Mouse (Mus musculus): ENCODE data around the gene Otud1. TPM values are rescaled to one million over a fixed set of nuclear protein-coding genes. Genes with fewer than 3 reads are reported as not detected.

The Otud1 gene
- total and polyA plus RNA-seq, 2 experiments from 2014 or later = 2.0 to 6.4 TPM

GRCm38 (mm10) chr2:19685489-19686147, 28.1 kb downstream of the Otud1 start:
- WGBS = 50% methylated on average over 14 of the region's 14 CpGs
- Histone ChIP-seq H3K4me3 (ENCODE audit: low read depth, low read length) (no peak overlapping the region), H3K36me3 (ENCODE audit: insufficient read depth, low read length) (no peaks in the 10 kb centered on the region), H3K4me2 (ENCODE audit: low read depth, low read length, poor library complexity, severe bottlenecking) (no peak overlapping the region), H3K27me3 (ENCODE audit: insufficient read depth, low read length) (no peaks in the 10 kb centered on the region), H3K9ac (replicated peaks; ENCODE audit: low read length, poor library complexity, severe bottlenecking) (no peak overlapping the region), H3K27ac (ENCODE audit: low read depth, low read length) (no peak overlapping the region), H3K9me3 (ENCODE audit: low read length) (no peaks in the 10 kb centered on the region), H3K4me1 (ENCODE audit: insufficient read depth, low read length) (no peaks in the 10 kb centered on the region)
- no peak for DNase-seq (ENCODE audit: low spot score)
- ATAC-seq (ENCODE audit: low FRiP score) = no peak
- TF ChIP-seq CTCF (IDR thresholded peaks at IDR 0.05) = no peak

- Histone ChIP-seq H3K36me3 (ENCODE audit: insufficient read depth, low read length) (no peaks in the 10 kb centered on the region), H3K4me2 (ENCODE audit: low read depth, low read length, poor library complexity, severe bottlenecking) (no peak overlapping the region), H3K27ac (ENCODE audit: low read depth, low read length) (no peak overlapping the region), H3K9me3 (ENCODE audit: low read length) (no peaks in the 10 kb centered on the region), H3K27me3 (ENCODE audit: insufficient read depth, low read length) (no peaks in the 10 kb centered on the region), H3K9ac (replicated peaks; ENCODE audit: low read length, poor library complexity, severe bottlenecking) (no peak overlapping the region), H3K4me1 (ENCODE audit: insufficient read depth, low read length) (no peaks in the 10 kb centered on the region), H3K4me3 (ENCODE audit: low read depth, low read length) (no peak overlapping the region)
- no peak for TF ChIP-seq CTCF (IDR thresholded peaks at IDR 0.05)
- no peak for DNase-seq (ENCODE audit: low spot score)
- 85% methylated on average over 14 of the region's 14 CpGs for WGBS
- no peak for ATAC-seq (ENCODE audit: low FRiP score)
Measured at GRCm38 (mm10) chr2:19690094-19690493, 32.5 kb downstream of the Otud1 start.

- DNase-seq (ENCODE audit: low spot score) = no peak
- no peak for ATAC-seq (ENCODE audit: low FRiP score)
- H3K36me3 ChIP-seq (ENCODE audit: insufficient read depth, low read length) = no peaks in the 10 kb centered on the region
- no peak overlapping the region for H3K9ac ChIP-seq (replicated peaks; ENCODE audit: low read length, poor library complexity, severe bottlenecking)
- no peaks in the 10 kb centered on the region for H3K27me3 ChIP-seq (ENCODE audit: insufficient read depth, low read length)
- 93% methylated on average over 4 of the region's 4 CpGs for whole genome bisulfite sequencing
- H3K9me3 ChIP-seq (ENCODE audit: low read length) = no peaks in the 10 kb centered on the region
- no peaks in the 10 kb centered on the region for H3K4me1 ChIP-seq (ENCODE audit: insufficient read depth, low read length)
- no peak overlapping the region for H3K4me2 ChIP-seq (ENCODE audit: low read depth, low read length, poor library complexity, severe bottlenecking)
- H3K27ac ChIP-seq (ENCODE audit: low read depth, low read length) = no peak overlapping the region
- TF ChIP-seq CTCF (IDR thresholded peaks at IDR 0.05) = no peak
- no peak overlapping the region for H3K4me3 ChIP-seq (ENCODE audit: low read depth, low read length)
Measured at GRCm38 (mm10) chr2:19699573-19700295, 42.2 kb downstream of the Otud1 start.

- no peaks in the 10 kb centered on the region for H3K27me3 ChIP-seq (ENCODE audit: insufficient read depth, low read length)
- no peaks in the 10 kb centered on the region for H3K36me3 ChIP-seq (ENCODE audit: insufficient read depth, low read length)
- ATAC-seq (ENCODE audit: low FRiP score) (no peak), DNase-seq (ENCODE audit: low spot score) (no peak)
- TF ChIP-seq CTCF (IDR thresholded peaks at IDR 0.05) = no peak
- H3K9me3 ChIP-seq (ENCODE audit: low read length) = no peaks in the 10 kb centered on the region
- H3K4me1 ChIP-seq (ENCODE audit: insufficient read depth, low read length) = no peaks in the 10 kb centered on the region
- H3K4me3 ChIP-seq (ENCODE audit: low read depth, low read length) = no peak overlapping the region
- no peak overlapping the region for H3K27ac ChIP-seq (ENCODE audit: low read depth, low read length)
- 92% methylated on average over 3 of the region's 3 CpGs for WGBS
- H3K4me2 ChIP-seq (ENCODE audit: low read depth, low read length, poor library complexity, severe bottlenecking) = no peak overlapping the region
- H3K9ac ChIP-seq (replicated peaks; ENCODE audit: low read length, poor library complexity, severe bottlenecking) = no peak overlapping the region
Measured at GRCm38 (mm10) chr2:19701386-19701785, 43.8 kb downstream of the Otud1 start.

GRCm38 (mm10) chr2:19703020-19703613, 45.6 kb downstream of the Otud1 start:
- Histone ChIP-seq H3K27ac (ENCODE audit: low read depth, low read length) (no peak overlapping the region), H3K9me3 (ENCODE audit: low read length) (no peaks in the 10 kb centered on the region), H3K27me3 (ENCODE audit: insufficient read depth, low read length) (no peaks in the 10 kb centered on the region), H3K4me3 (ENCODE audit: low read depth, low read length) (no peak overlapping the region), H3K4me1 (ENCODE audit: insufficient read depth, low read length) (no peaks in the 10 kb centered on the region), H3K4me2 (ENCODE audit: low read depth, low read length, poor library complexity, severe bottlenecking) (no peak overlapping the region), H3K36me3 (ENCODE audit: insufficient read depth, low read length) (no peaks in the 10 kb centered on the region), H3K9ac (replicated peaks; ENCODE audit: low read length, poor library complexity, severe bottlenecking) (no peak overlapping the region)
- DNase-seq (ENCODE audit: low spot score) = peak; percentile 17
- no peak for TF ChIP-seq CTCF (IDR thresholded peaks at IDR 0.05)
- no peak for ATAC-seq (ENCODE audit: low FRiP score)

- ATAC-seq (ENCODE audit: low FRiP score) (0 out of 2 replicates have a peak, but pooled peaks have one; percentile 27), DNase-seq (ENCODE audit: low spot score) (peak; percentile 10)
- Histone ChIP-seq H3K27ac (ENCODE audit: low read depth, low read length) (no peak overlapping the region), H3K4me3 (ENCODE audit: low read depth, low read length) (no peak overlapping the region), H3K4me2 (ENCODE audit: low read depth, low read length, poor library complexity, severe bottlenecking) (no peak overlapping the region), H3K27me3 (ENCODE audit: insufficient read depth, low read length) (no peaks in the 10 kb centered on the region), H3K9ac (replicated peaks; ENCODE audit: low read length, poor library complexity, severe bottlenecking) (no peak overlapping the region), H3K36me3 (ENCODE audit: insufficient read depth, low read length) (no peaks in the 10 kb centered on the region), H3K4me1 (ENCODE audit: insufficient read depth, low read length) (no peaks in the 10 kb centered on the region), H3K9me3 (ENCODE audit: low read length) (no peaks in the 10 kb centered on the region)
- TF ChIP-seq CTCF (IDR thresholded peaks at IDR 0.05) = no peak
- 42% methylated on average over 4 of the region's 4 CpGs for WGBS
Measured at GRCm38 (mm10) chr2:19703670-19704069, 46.1 kb downstream of the Otud1 start.
